Mouse (Mus musculus): ENCODE data around the gene Fstl4. TPM values are rescaled to one million over a fixed set of nuclear protein-coding genes. Genes with fewer than 3 reads are reported as not detected.

Fstl4 gene
- total RNA-seq, 2 experiments from 2014 or later: 44.1 to 47.2 TPM

GRCm38 (mm10) chr11:53032336-53032735 is 267.9 kb downstream of the Fstl4 start:
- TF ChIP-seq CTCF (IDR thresholded peaks at IDR 0.05): peak; percentile 95
- Histone ChIP-seq H3K4me3 (no peak overlapping the region), H3K27ac (no peak overlapping the region)
- DNase-seq (ENCODE audit: extremely low spot score in 1 of 2, low spot score in 2 of 2): peak; percentile 77 to 83
- intact Hi-C loops (cut with DNase I): loop anchor here (1.0 to 2.0 kb wide), 2 partner anchors 266 to 611 kb away; no protein-coding TSS in a partner anchor

- no peak for DNase-seq (ENCODE audit: extremely low spot score in 1 of 2, low spot score in 2 of 2)
- intact Hi-C loops (cut with DNase I): no loop called here
- no peak overlapping the region for H3K27ac ChIP-seq
- TF ChIP-seq CTCF (IDR thresholded peaks at IDR 0.05): no peak
- no peak overlapping the region for H3K4me3 ChIP-seq
Measured at GRCm38 (mm10) chr11:53035414-53035813, 271.0 kb downstream of the Fstl4 start.

- intact Hi-C loops (cut with DNase I): no loop called here
- H3K27ac ChIP-seq: no peak overlapping the region
- no peak for TF ChIP-seq CTCF (IDR thresholded peaks at IDR 0.05)
Measured at GRCm38 (mm10) chr11:53046850-53047249, 282.4 kb downstream of the Fstl4 start.

GRCm38 (mm10) chr11:53054151-53054550 is 289.7 kb downstream of the Fstl4 start:
- Histone ChIP-seq H3K4me3 (no peak overlapping the region), H3K27ac (no peak overlapping the region)
- intact Hi-C loops (cut with DNase I): no loop called here
- no peak for DNase-seq (ENCODE audit: extremely low spot score in 1 of 2, low spot score in 2 of 2)
- no peak for TF ChIP-seq CTCF (IDR thresholded peaks at IDR 0.05)

More at GRCm38 (mm10) chr11:53046850-53047249, 282.4 kb downstream of the Fstl4 start:
- DNase-seq (ENCODE audit: extremely low spot score in 1 of 2, low spot score in 2 of 2): no peak
- no peak overlapping the region for H3K4me3 ChIP-seq

DNA sequence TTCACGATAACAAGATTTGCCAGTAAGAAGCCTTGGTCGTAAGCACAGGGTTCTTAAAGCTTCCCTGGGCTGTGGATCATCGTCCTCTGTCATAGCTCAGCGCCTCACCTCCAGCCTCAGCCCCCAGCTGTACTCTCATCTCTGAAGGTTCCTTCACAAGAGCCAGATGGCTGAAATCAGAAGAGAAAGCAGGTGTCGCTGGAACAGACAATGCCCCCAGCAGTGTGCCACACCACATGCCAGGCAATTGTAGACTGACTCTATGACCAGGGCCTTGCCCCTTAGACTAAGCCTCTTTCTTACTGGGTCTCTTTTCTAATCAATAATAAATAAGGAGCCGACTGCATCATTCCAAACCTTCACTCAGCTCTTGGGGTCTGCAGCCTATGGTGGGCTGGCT is 291.5 kb downstream of the Fstl4 start:
- Histone ChIP-seq H3K27ac (no peak overlapping the region), H3K4me3 (no peak overlapping the region)
- intact Hi-C loops (cut with DNase I): no loop called here
- no peak for TF ChIP-seq CTCF (IDR thresholded peaks at IDR 0.05)
- no peak for DNase-seq (ENCODE audit: extremely low spot score in 1 of 2, low spot score in 2 of 2)

DNA sequence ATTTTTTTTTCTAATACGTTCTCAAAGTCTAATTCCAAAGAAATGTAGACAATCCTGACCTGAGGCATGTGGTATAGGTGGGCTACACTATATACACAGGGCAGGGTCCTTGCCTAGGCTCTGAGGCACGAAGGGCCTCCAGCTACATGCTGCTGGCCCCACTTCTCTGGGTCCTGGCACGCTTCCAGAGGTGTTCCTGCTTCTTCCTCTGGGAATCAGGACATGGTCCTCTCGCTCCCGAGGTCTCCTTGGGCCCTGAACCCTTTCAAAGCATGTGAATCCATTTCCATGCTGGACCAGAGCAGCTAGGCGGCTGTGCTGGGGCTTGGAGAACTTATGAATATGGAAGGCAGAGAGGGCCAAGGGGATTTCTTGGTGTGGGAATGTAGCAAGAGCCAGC is 292.3 kb downstream of the Fstl4 start:
- Histone ChIP-seq H3K4me3 (no peak overlapping the region), H3K27ac (no peak overlapping the region)
- no peak for DNase-seq (ENCODE audit: extremely low spot score in 1 of 2, low spot score in 2 of 2)
- TF ChIP-seq CTCF (IDR thresholded peaks at IDR 0.05): no peak
- intact Hi-C loops (cut with DNase I): no loop called here

DNA sequence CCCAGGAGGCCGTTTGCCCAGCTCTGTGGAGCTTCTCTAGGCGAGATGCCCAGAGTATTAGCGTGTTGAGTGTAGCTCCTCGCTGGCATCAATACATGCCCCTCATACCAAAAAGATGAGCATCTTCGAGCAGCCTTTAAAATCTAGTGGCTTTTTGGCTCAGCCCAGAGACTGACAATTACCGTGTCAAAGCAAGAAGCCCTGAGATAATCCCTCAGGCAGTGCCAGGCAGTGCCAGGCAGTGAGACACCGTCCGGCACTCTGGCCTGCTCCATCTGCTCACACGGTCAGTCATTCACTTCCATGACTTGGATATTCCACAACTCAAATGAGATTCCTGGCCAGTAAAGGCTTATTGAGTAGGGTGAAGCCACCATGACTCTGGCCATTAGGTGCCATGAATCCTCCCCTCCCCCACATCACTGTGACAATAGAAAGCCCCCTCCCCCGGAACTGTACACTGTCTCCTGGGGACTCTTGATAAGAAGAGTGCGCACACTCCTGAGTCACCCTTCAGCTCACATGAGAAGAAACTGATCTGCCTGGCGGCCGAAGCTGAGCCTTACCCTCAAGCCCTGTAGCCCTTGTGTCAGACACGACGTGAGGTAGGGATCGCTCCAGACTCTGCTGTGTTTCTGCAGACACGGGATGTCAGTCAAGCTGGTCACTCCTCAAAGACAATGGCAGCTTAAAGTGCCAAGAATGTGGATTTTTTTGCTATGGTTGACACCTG is 293.6 kb downstream of the Fstl4 start:
- no peak overlapping the region for H3K4me3 ChIP-seq
- no peak overlapping the region for H3K27ac ChIP-seq
- intact Hi-C loops (cut with DNase I): no loop called here
- no peak for TF ChIP-seq CTCF (IDR thresholded peaks at IDR 0.05)
- no peak for DNase-seq (ENCODE audit: extremely low spot score in 1 of 2, low spot score in 2 of 2)

DNA sequence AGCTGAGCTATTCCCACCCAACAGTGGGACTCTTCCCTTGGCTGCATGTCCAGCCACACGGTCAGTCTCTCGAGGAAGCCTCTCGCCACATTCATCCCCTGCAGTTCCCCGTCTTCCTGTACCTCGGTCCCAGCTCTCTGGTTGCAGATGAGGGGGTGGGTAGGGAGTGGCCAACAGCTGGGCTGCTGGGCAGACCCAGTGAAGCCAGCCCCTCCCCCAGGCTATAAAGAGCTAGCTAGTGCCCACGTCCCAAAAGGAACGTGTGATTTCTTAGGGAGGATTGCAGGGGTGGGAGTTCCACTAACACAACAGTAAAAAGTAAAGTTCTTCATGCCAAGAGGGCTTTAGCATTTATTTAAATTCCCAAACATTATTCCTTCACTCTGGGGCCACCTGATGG is 294.1 kb downstream of the Fstl4 start:
- Histone ChIP-seq H3K4me3 (no peak overlapping the region), H3K27ac (no peak overlapping the region)
- TF ChIP-seq CTCF (IDR thresholded peaks at IDR 0.05): no peak
- no peak for DNase-seq (ENCODE audit: extremely low spot score in 1 of 2, low spot score in 2 of 2)
- intact Hi-C loops (cut with DNase I): no loop called here

- intact Hi-C loops (cut with DNase I): no loop called here
- no peak for TF ChIP-seq CTCF (IDR thresholded peaks at IDR 0.05)
- Histone ChIP-seq H3K27ac (no peak overlapping the region), H3K4me3 (no peak overlapping the region)
- DNase-seq (ENCODE audit: extremely low spot score in 1 of 2, low spot score in 2 of 2): no peak
Measured at GRCm38 (mm10) chr11:53067699-53068478, 303.5 kb downstream of the Fstl4 start.

DNA sequence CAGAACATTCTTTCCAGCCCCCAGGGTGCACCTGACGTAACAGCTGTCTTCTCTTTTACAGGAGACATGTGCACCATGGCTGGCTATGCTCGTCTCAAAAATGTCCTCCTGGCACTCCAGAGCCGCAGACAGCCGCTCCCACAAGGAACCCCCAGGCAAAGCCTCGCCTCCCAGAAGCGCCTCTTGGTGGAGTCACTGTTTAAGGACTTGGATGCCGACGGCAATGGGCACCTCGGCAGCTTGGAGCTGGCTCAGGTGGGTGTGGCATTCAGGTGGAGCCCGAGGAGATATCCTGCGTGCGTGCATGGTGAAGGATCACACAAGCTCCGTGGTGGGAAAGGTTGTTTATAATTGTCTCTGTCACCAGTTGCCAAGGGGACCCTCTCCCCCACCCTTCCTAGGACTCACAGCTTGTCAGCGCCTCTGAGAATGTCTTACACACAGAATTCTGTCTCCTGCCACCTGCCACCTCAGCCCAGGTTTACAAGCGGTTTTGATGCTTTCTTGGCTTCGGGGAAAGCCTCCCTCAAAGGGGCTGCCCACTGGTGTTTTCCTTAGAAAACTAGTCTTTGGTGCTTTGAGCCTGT is 304.1 kb downstream of the Fstl4 start:
- no peak for TF ChIP-seq CTCF (IDR thresholded peaks at IDR 0.05)
- DNase-seq (ENCODE audit: extremely low spot score in 1 of 2, low spot score in 2 of 2): no peak
- Histone ChIP-seq H3K4me3 (no peak overlapping the region), H3K27ac (no peak overlapping the region)
- intact Hi-C loops (cut with DNase I): no loop called here

GRCm38 (mm10) chr11:53069751-53070150 is 305.3 kb downstream of the Fstl4 start:
- intact Hi-C loops (cut with DNase I): no loop called here
- DNase-seq (ENCODE audit: extremely low spot score in 1 of 2, low spot score in 2 of 2): no peak
- no peak overlapping the region for H3K4me3 ChIP-seq
- TF ChIP-seq CTCF (IDR thresholded peaks at IDR 0.05): no peak
- H3K27ac ChIP-seq: no peak overlapping the region

- no peak for DNase-seq (ENCODE audit: extremely low spot score in 1 of 2, low spot score in 2 of 2)
- H3K27ac ChIP-seq: no peak overlapping the region
- TF ChIP-seq CTCF (IDR thresholded peaks at IDR 0.05): no peak
- no peak overlapping the region for H3K4me3 ChIP-seq
- intact Hi-C loops (cut with DNase I): no loop called here
Measured at GRCm38 (mm10) chr11:53071602-53072001, 307.2 kb downstream of the Fstl4 start.
